Mouse (Mus musculus) testis, adult 2 months (tissue): ENCODE measurements around the gene Nsun4.

Experiments
- CTCF ChIP-seq: fragments of 200-500 bp; IDR thresholded peaks from 2 replicates; pipeline ENCODE4 v1.5.1; 2012; ENCODE audit warnings: low read depth, mild to moderate bottlenecking, inconsistent platforms, low read length, moderate library complexity; ENCODE audit not compliant: control insufficient read depth, insufficient read depth, insufficient replicate concordance
- POLR2A ChIP-seq: fragments of 200-500 bp; IDR thresholded peaks from 2 replicates; pipeline ENCODE4 v1.6.1; 2012; ENCODE audit warnings: low read depth, mild to moderate bottlenecking, inconsistent platforms, low read length, moderate library complexity; ENCODE audit not compliant: control insufficient read depth

GRCm38 (mm10) chr4:116077240-116078095 lies 23.8 kb upstream of the Nsun4 start:
- TF ChIP-seq CTCF (no peak), POLR2A (no peak)
